Mouse (Mus musculus) stomach, embryonic 14.5 days (tissue): ENCODE data around the gene Slc25a51. TPM values are rescaled to one million over a fixed set of nuclear protein-coding genes. Genes with fewer than 3 reads are reported as not detected.

ENCODE experiments used
- ATAC-seq: fragments of 200-750 bp; cut with Nextera tagmentation; 2 replicates; pipeline ENCODE4 v1.8.0; 2017; ENCODE audit warnings: low read depth, moderate TSS enrichment; ENCODE audit not compliant: insufficient number of reproducible peaks, insufficient read depth, low FRiP score
- H3K27ac ChIP-seq: fragments of 300-500 bp; sonication (generic); 2 replicates; pipeline ENCODE4 v1.5.1; 2014; ENCODE audit warnings: mild to moderate bottlenecking, low read length, moderate library complexity, mixed read lengths
- H3K27me3 ChIP-seq: fragments of 300-500 bp; sonication (generic); 2 replicates; pipeline ENCODE4 v1.6.1; 2014; ENCODE audit warnings: low read length, control low read depth, mixed read lengths; ENCODE audit not compliant: control insufficient read depth, insufficient read depth
- H3K36me3 ChIP-seq: fragments of 300-500 bp; sonication (generic); 2 replicates; pipeline ENCODE4 v1.6.1; 2014; ENCODE audit warnings: mild to moderate bottlenecking, control low read depth, low read length, moderate library complexity, mixed read lengths; ENCODE audit not compliant: control insufficient read depth, insufficient read depth
- H3K4me1 ChIP-seq: fragments of 300-500 bp; sonication (generic); 2 replicates; pipeline ENCODE4 v1.6.1; 2014; ENCODE audit warnings: low read length, control low read depth, mixed read lengths; ENCODE audit not compliant: control insufficient read depth, insufficient read depth
- H3K4me2 ChIP-seq: fragments of 300-500 bp; sonication (generic); replicated peaks from 2 replicates; pipeline ENCODE4 v1.6.1; 2014; ENCODE audit warnings: low read depth, low read length, control low read depth
- H3K4me3 ChIP-seq: fragments of 300-500 bp; sonication (generic); 2 replicates; pipeline ENCODE4 v1.5.1; 2014; ENCODE audit warnings: low read depth, low read length, control low read depth
- H3K9ac ChIP-seq: fragments of 300-500 bp; sonication (generic); replicated peaks from 2 replicates; pipeline ENCODE4 v1.6.1; 2014; ENCODE audit warnings: low read depth, mild to moderate bottlenecking, control low read depth, low read length, moderate library complexity, mixed read lengths
- H3K9me3 ChIP-seq: fragments of 300-500 bp; sonication (generic); 2 replicates; pipeline ENCODE4 v1.6.1; 2016; ENCODE audit warnings: low read depth, low read length, control low read depth; ENCODE audit not compliant: control insufficient read depth
- WGBS: fragments of 180-500 bp; shearing (Covaris S2); extraction: QIAGEN DNeasy Blood & Tissue Kit; methylation state at CpG from one replicate; pipeline ENCODE4 v1.1.7; 2014; 5-methylcytosine and 5-hydroxymethylcytosine counted together
- polyA plus RNA-seq: library from polyadenylated mRNA; unstranded; fragments of >200 nt; fragmentation: Nextera tagmentation; extraction: Ambion mirVana; gene quantifications from 2 replicates; pipeline ENCODE4 v1.2.1, GENCODE M21; 2014

Gene Slc25a51
- polyA plus RNA-seq, 1 experiment from 2014 or later: 63.4 TPM

DNA sequence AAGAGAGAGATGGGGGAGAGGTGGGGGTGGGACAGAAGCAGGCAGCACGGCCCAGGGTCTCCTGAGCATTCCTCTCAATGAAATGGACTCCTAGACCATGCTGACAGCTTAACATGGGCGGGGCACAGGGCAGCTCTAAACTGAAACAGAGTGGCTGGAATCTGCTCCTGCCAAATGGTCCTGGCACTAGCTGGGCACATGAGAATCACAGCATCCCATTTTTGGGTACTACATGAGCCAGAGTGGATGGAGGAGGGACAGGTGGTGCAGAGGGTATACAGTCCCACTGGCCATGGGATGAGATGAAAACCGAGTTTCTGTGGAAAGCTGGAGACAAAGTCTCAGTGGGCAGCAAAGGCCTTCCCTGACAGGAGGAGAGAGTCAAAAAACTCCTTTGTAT is 36.7 kb upstream of the Slc25a51 start:
- peaks cover 3% of the 10 kb centered on the region; the same call in 1 of the 2 replicates for H3K4me1 ChIP-seq
- no peak overlapping the region for H3K9ac ChIP-seq
- H3K27me3 ChIP-seq: no peaks in the 10 kb centered on the region
- no peak for ATAC-seq
- H3K4me2 ChIP-seq: no peak overlapping the region
- no peak overlapping the region for H3K27ac ChIP-seq
- 79% methylated on average over 3 of the region's 3 CpGs for WGBS
- no peak overlapping the region for H3K4me3 ChIP-seq
- H3K9me3 ChIP-seq: no peaks in the 10 kb centered on the region
- peaks cover 5% of the 10 kb centered on the region; the same call in 1 of the 2 replicates for H3K36me3 ChIP-seq

DNA sequence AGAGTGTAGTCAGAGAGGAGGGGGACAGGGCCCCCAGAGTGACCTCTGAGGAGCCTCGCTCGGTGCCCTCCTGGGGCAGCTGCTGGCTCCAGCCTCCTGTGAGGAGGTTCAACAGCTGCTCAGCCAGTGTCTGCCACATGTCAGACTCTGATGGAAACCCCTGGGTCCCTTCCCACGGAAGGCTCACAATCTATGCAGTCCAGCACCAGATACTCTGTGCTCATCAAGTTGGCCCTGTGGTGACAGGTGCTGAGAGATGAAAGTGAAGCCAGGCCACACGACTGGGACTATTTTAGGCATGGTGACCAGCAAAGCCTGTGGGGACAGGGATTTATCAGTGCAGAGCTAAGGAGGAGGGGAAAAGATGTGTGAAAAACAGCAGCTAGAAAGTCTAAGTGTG is 36.2 kb upstream of the Slc25a51 start:
- no peak overlapping the region for H3K4me3 ChIP-seq
- no peaks in the 10 kb centered on the region for H3K9me3 ChIP-seq
- H3K4me1 ChIP-seq: peaks cover 6% of the 10 kb centered on the region
- H3K9ac ChIP-seq: no peak overlapping the region
- no peak overlapping the region for H3K4me2 ChIP-seq
- no peak for ATAC-seq
- no peak overlapping the region for H3K27ac ChIP-seq
- WGBS: 56% methylated on average over 4 of the region's 4 CpGs
- peaks cover 5% of the 10 kb centered on the region; the same call in 1 of the 2 replicates for H3K36me3 ChIP-seq
- H3K27me3 ChIP-seq: no peaks in the 10 kb centered on the region

DNA sequence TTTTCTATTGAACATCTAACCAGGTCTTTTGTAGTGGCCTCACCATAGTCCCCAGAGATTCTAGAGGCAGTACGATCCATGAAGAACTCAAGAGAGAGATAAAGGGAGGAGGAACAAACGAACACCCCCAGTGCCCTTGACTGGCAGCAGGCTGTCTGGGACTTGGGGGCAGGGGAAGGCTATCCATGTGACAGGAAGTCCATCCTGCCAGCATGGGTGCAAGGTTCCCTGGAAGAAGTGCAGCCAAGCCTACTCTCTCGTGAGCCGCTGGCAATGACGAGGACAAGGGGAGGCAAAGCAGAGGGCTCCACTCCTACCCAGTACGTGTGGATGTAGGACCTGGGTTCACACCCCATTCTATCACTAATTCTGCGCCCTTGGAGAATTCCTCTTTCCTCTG is 35.1 kb upstream of the Slc25a51 start:
- no peak overlapping the region for H3K4me2 ChIP-seq
- H3K36me3 ChIP-seq: peaks cover 5% of the 10 kb centered on the region; the same call in 1 of the 2 replicates
- no peak for ATAC-seq
- H3K9me3 ChIP-seq: no peaks in the 10 kb centered on the region
- H3K27ac ChIP-seq: no peak overlapping the region
- no peak overlapping the region for H3K4me3 ChIP-seq
- H3K27me3 ChIP-seq: no peaks in the 10 kb centered on the region
- peaks cover 18% of the 10 kb centered on the region for H3K4me1 ChIP-seq
- 80% methylated on average over 7 of the region's 7 CpGs for WGBS
- no peak overlapping the region for H3K9ac ChIP-seq

DNA sequence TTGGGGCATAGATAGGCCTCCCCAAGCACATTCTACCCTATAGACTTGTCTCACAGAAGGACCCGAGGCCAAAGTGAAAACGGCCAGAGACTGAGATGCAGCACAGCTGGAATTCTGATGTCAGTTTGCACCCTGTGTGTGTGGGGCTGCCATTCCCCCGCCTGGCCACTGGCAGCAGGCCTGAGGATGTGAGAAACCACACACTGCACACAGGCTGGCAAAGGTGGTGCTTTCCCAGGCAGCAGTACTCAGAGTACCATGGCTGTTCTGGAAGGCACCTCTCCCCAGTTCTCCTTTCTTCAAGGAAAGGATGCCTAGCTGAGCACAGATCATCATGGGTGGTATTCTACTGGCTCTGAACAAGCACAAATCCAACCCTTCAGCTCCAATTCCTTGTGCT is 33.7 kb upstream of the Slc25a51 start:
- peaks cover 20% of the 10 kb centered on the region for H3K4me1 ChIP-seq
- H3K9me3 ChIP-seq: no peaks in the 10 kb centered on the region
- H3K4me2 ChIP-seq: no peak overlapping the region
- no peak for ATAC-seq
- peaks cover 5% of the 10 kb centered on the region; the same call in 1 of the 2 replicates for H3K36me3 ChIP-seq
- H3K27ac ChIP-seq: no peak overlapping the region
- H3K27me3 ChIP-seq: no peaks in the 10 kb centered on the region
- WGBS: 53% methylated on average over 3 of the region's 3 CpGs
- H3K4me3 ChIP-seq: no peak overlapping the region
- H3K9ac ChIP-seq: no peak overlapping the region

DNA sequence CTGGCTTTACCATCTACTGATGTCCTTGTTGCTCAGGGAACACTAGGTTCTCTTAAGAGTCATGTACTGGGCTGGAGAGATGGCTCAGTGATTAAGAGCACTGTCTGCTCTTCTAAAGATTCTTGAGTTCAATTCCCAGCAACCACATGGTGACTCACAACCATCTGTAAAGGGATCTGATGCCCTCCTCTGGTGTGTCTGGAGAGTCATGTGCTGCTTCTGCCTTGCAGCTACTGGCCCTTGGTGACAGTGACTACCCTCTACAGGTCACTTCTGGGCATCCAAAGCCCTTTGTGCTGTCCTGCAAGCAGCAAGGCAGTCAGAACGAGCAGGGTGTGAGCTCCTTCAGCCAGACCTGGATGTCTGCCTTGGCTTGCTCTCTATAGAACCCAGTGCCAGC is 33.2 kb upstream of the Slc25a51 start:
- H3K9ac ChIP-seq: no peak overlapping the region
- 74% methylated on average over 1 of the region's 1 CpGs for WGBS
- ATAC-seq: no peak
- no peak overlapping the region for H3K4me2 ChIP-seq
- peaks cover 5% of the 10 kb centered on the region; the same call in 1 of the 2 replicates for H3K36me3 ChIP-seq
- H3K27me3 ChIP-seq: no peaks in the 10 kb centered on the region
- peaks cover 25% of the 10 kb centered on the region for H3K4me1 ChIP-seq
- H3K9me3 ChIP-seq: no peaks in the 10 kb centered on the region
- no peak overlapping the region for H3K27ac ChIP-seq
- no peak overlapping the region for H3K4me3 ChIP-seq

DNA sequence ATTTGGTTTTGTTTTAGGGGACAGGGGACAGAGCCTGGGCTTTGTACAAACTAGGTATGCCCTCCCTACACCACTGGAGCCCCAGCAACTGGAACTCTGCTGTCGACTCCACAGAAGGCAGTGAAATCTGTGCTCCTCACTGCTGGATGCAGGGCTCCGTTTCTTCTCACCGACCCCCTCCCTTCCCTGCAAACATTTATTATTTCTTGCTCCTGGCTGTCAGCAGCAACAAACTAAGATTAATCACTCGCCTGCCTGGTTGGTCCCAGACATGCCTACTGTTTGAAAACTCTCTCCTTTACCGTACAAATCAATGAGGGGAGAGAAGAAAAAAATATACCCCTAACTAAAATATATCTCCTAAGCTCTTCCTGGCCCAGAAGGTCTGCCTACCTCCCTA is 30.7 kb upstream of the Slc25a51 start:
- Histone ChIP-seq H3K4me1 (peaks cover 46% of the 10 kb centered on the region), H3K4me3 (no peak overlapping the region), H3K9me3 (no peaks in the 10 kb centered on the region), H3K9ac (no peak overlapping the region), H3K4me2 (no peak overlapping the region), H3K27ac (peak overlapping the region; percentile 44), H3K27me3 (no peaks in the 10 kb centered on the region), H3K36me3 (peaks cover 5% of the 10 kb centered on the region; the same call in 1 of the 2 replicates)
- ATAC-seq: no peak
- 11% methylated on average over 5 of the region's 5 CpGs for WGBS

DNA sequence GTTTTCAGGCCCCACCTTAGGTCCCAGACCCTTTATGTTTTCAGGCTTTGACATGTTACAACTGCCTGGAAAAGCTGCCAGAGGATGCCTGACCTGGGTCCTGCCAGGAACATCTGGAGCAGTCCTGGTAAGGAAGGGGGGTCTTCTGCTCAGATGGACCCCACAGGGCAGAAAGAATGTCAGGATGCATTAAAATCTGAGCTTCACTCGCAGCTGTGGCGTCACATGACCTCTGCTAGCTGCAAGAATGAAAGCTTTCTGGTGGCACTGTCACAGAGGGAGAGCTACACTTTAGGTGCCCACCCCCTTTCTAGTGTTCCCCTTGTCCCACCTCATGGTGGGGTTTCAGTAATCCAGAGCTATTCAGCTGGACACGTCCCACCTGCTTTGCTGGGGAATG is 28.4 kb upstream of the Slc25a51 start:
- H3K27ac ChIP-seq: 0 out of 2 replicates have a peak overlapping the region, but pooled peaks have one; percentile 2
- no peak overlapping the region for H3K4me3 ChIP-seq
- no peaks in the 10 kb centered on the region for H3K9me3 ChIP-seq
- no peaks in the 10 kb centered on the region; the same call in 1 of the 2 replicates for H3K36me3 ChIP-seq
- peaks cover 46% of the 10 kb centered on the region for H3K4me1 ChIP-seq
- no peak overlapping the region for H3K4me2 ChIP-seq
- H3K27me3 ChIP-seq: no peaks in the 10 kb centered on the region
- no peak overlapping the region for H3K9ac ChIP-seq
- ATAC-seq: no peak
- WGBS: 18% methylated on average over 3 of the region's 3 CpGs

DNA sequence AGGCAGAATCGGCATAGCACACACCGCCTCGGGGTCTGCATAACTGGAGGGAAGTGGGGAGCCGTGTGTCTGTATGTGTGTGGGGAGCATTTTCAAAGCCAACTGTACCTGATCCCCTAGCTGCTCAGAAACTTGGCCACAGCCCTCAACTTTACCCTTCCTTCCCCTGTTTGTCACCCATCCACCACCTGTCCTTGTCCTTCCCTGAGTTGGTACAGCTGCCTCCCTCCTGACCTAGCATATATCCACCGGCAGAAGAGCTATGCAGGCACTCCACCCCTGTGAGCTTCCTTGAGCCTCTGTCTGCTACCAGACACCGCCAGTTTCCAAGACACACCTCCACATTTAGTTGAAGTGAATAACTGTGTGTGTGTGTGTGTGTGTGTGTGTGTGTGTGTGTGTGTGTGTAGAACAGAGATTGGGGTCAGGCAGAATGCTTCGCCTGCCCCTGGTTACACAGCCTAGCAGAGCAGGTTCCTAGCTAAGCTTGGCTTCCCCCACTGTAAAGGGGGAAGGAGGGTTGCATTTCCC is 27.9 kb upstream of the Slc25a51 start:
- Histone ChIP-seq H3K4me3 (no peak overlapping the region), H3K36me3 (no peaks in the 10 kb centered on the region; the same call in 1 of the 2 replicates), H3K9ac (no peak overlapping the region), H3K27ac (no peak overlapping the region), H3K4me1 (peaks cover 46% of the 10 kb centered on the region), H3K9me3 (no peaks in the 10 kb centered on the region), H3K4me2 (no peak overlapping the region), H3K27me3 (no peaks in the 10 kb centered on the region)
- ATAC-seq: peak; percentile 12; the same call in 1 of the 2 replicates
- 49% methylated on average over 7 of the region's 7 CpGs for WGBS

DNA sequence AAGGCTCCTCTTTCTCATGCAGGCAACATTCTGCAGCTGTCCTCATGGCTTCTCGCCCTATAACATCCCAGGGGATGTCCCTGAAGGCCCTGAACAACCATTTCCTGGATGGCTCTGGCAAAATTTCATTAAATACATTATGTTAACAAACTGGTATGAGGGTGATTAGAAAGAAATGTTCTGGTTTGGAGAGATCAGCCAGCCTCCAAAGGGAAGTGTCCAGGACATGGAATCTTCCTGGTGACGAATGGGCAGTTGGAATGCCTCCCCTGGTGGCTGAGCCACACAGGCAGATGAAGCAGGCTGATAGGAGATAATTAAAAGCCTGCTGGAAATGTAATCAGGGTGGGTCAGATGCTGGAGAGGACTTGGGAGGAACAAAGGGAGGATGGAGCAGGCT is 27.3 kb upstream of the Slc25a51 start:
- Histone ChIP-seq H3K36me3 (no peaks in the 10 kb centered on the region; the same call in 1 of the 2 replicates), H3K4me3 (no peak overlapping the region), H3K27me3 (no peaks in the 10 kb centered on the region), H3K27ac (no peak overlapping the region; the same call in 1 of the 2 replicates), H3K4me2 (no peak overlapping the region), H3K9ac (no peak overlapping the region), H3K9me3 (no peaks in the 10 kb centered on the region), H3K4me1 (peaks cover 46% of the 10 kb centered on the region)
- whole genome bisulfite sequencing: 46% methylated on average over 2 of the region's 2 CpGs
- no peak for ATAC-seq
